Mouse (Mus musculus): Measurements from ENCODE around the gene Phf19. TPM values are rescaled to one million over a fixed set of nuclear protein-coding genes. Genes with fewer than 3 reads are reported as not detected.

Phf19 gene
- polyA plus RNA-seq, 1 experiment from 2014 or later = 35.1 TPM

- Histone ChIP-seq H3K27ac (ENCODE audit: low read depth, low read length) (no peak overlapping the region), H3K9me3 (ENCODE audit: control insufficient read depth, low read length) (no peaks in the 10 kb centered on the region), H3K4me3 (ENCODE audit: low read length) (no peak overlapping the region), H3K4me1 (ENCODE audit: control insufficient read depth, insufficient read depth, low read length) (0 out of 2 replicates have a peak, but pooled peaks cover 3% of the 10 kb centered on the region), H3K27me3 (ENCODE audit: control insufficient read depth, insufficient read depth, low read length) (no peaks in the 10 kb centered on the region), H3K36me3 (ENCODE audit: control insufficient read depth, insufficient read depth, low read length) (peaks cover 42% of the 10 kb centered on the region), H3K9ac (ENCODE audit: low read depth, low read length) (no peak overlapping the region), H3K4me2 (replicated peaks; ENCODE audit: low read depth, low read length) (no peak overlapping the region)
- 75% methylated on average over 17 of the region's 17 CpGs for WGBS
- no peak for ATAC-seq (ENCODE audit: low FRiP score, low TSS enrichment)
Measured at GRCm38 (mm10) chr2:34896821-34897460, 16.9 kb downstream of the Phf19 start.

GRCm38 (mm10) chr2:34895503-34896113 lies 18.2 kb downstream of the Phf19 start:
- Histone ChIP-seq H3K27ac (ENCODE audit: low read depth, low read length) (no peak overlapping the region), H3K27me3 (ENCODE audit: control insufficient read depth, insufficient read depth, low read length) (no peaks in the 10 kb centered on the region), H3K4me2 (replicated peaks; ENCODE audit: low read depth, low read length) (no peak overlapping the region), H3K9ac (ENCODE audit: low read depth, low read length) (no peak overlapping the region), H3K4me3 (ENCODE audit: low read length) (no peak overlapping the region), H3K9me3 (ENCODE audit: control insufficient read depth, low read length) (no peaks in the 10 kb centered on the region), H3K36me3 (ENCODE audit: control insufficient read depth, insufficient read depth, low read length) (peaks cover 39% of the 10 kb centered on the region), H3K4me1 (ENCODE audit: control insufficient read depth, insufficient read depth, low read length) (0 out of 2 replicates have a peak, but pooled peaks cover 3% of the 10 kb centered on the region)
- WGBS = 77% methylated on average over 19 of the region's 19 CpGs
- ATAC-seq (ENCODE audit: low FRiP score, low TSS enrichment) = no peak

- no peaks in the 10 kb centered on the region for H3K27me3 ChIP-seq (ENCODE audit: control insufficient read depth, insufficient read depth, low read length)
- no peak overlapping the region for H3K27ac ChIP-seq (ENCODE audit: low read depth, low read length)
- H3K4me1 ChIP-seq (ENCODE audit: control insufficient read depth, insufficient read depth, low read length) = 0 out of 2 replicates have a peak, but pooled peaks cover 3% of the 10 kb centered on the region
- H3K36me3 ChIP-seq (ENCODE audit: control insufficient read depth, insufficient read depth, low read length) = peaks cover 27% of the 10 kb centered on the region
- H3K9me3 ChIP-seq (ENCODE audit: control insufficient read depth, low read length) = no peaks in the 10 kb centered on the region
- H3K4me2 ChIP-seq (replicated peaks; ENCODE audit: low read depth, low read length) = no peak overlapping the region
- no peak overlapping the region for H3K9ac ChIP-seq (ENCODE audit: low read depth, low read length)
- no peak for ATAC-seq (ENCODE audit: low FRiP score, low TSS enrichment)
- no peak overlapping the region for H3K4me3 ChIP-seq (ENCODE audit: low read length)
- WGBS = 71% methylated on average over 5 of the region's 5 CpGs
Measured at GRCm38 (mm10) chr2:34893950-34894349, 19.9 kb downstream of the Phf19 start.

- ATAC-seq (ENCODE audit: low FRiP score, low TSS enrichment) = no peak
- WGBS = 64% methylated on average over 2 of the region's 2 CpGs
- H3K27ac ChIP-seq (ENCODE audit: low read depth, low read length) = no peak overlapping the region
- H3K36me3 ChIP-seq (ENCODE audit: control insufficient read depth, insufficient read depth, low read length) = no peaks in the 10 kb centered on the region
- no peak overlapping the region for H3K4me3 ChIP-seq (ENCODE audit: low read length)
- no peak overlapping the region for H3K4me2 ChIP-seq (replicated peaks; ENCODE audit: low read depth, low read length)
- no peak overlapping the region for H3K9ac ChIP-seq (ENCODE audit: low read depth, low read length)
- no peaks in the 10 kb centered on the region for H3K27me3 ChIP-seq (ENCODE audit: control insufficient read depth, insufficient read depth, low read length)
- no peaks in the 10 kb centered on the region for H3K9me3 ChIP-seq (ENCODE audit: control insufficient read depth, low read length)
- no peaks in the 10 kb centered on the region for H3K4me1 ChIP-seq (ENCODE audit: control insufficient read depth, insufficient read depth, low read length)
Measured at GRCm38 (mm10) chr2:34884186-34884585, 29.6 kb downstream of the Phf19 start.

- H3K27ac ChIP-seq (ENCODE audit: low read depth, low read length) = peak overlapping the region; percentile 67; the same call in 1 of the 2 replicates
- no peaks in the 10 kb centered on the region for H3K4me1 ChIP-seq (ENCODE audit: control insufficient read depth, insufficient read depth, low read length)
- no peak overlapping the region for H3K9ac ChIP-seq (ENCODE audit: low read depth, low read length)
- WGBS = 9% methylated on average over 5 of the region's 5 CpGs
- peak; percentile 85 for ATAC-seq (ENCODE audit: low FRiP score, low TSS enrichment)
- no peak overlapping the region for H3K4me2 ChIP-seq (replicated peaks; ENCODE audit: low read depth, low read length)
- H3K4me3 ChIP-seq (ENCODE audit: low read length) = no peak overlapping the region
- H3K27me3 ChIP-seq (ENCODE audit: control insufficient read depth, insufficient read depth, low read length) = no peaks in the 10 kb centered on the region
- H3K9me3 ChIP-seq (ENCODE audit: control insufficient read depth, low read length) = no peaks in the 10 kb centered on the region
- no peaks in the 10 kb centered on the region for H3K36me3 ChIP-seq (ENCODE audit: control insufficient read depth, insufficient read depth, low read length)
Measured at GRCm38 (mm10) chr2:34883190-34883589, 30.6 kb downstream of the Phf19 start.

- no peak for ATAC-seq (ENCODE audit: low FRiP score, low TSS enrichment)
- no peak overlapping the region for H3K9ac ChIP-seq (ENCODE audit: low read depth, low read length)
- H3K4me2 ChIP-seq (replicated peaks; ENCODE audit: low read depth, low read length) = no peak overlapping the region
- H3K4me3 ChIP-seq (ENCODE audit: low read length) = no peak overlapping the region
- WGBS = 45% methylated on average over 2 of the region's 2 CpGs
- no peak overlapping the region for H3K27ac ChIP-seq (ENCODE audit: low read depth, low read length)
- no peaks in the 10 kb centered on the region for H3K9me3 ChIP-seq (ENCODE audit: control insufficient read depth, low read length)
- H3K36me3 ChIP-seq (ENCODE audit: control insufficient read depth, insufficient read depth, low read length) = no peaks in the 10 kb centered on the region
- no peaks in the 10 kb centered on the region for H3K27me3 ChIP-seq (ENCODE audit: control insufficient read depth, insufficient read depth, low read length)
- H3K4me1 ChIP-seq (ENCODE audit: control insufficient read depth, insufficient read depth, low read length) = no peaks in the 10 kb centered on the region
Measured at GRCm38 (mm10) chr2:34882757-34883156, 31.1 kb downstream of the Phf19 start.

GRCm38 (mm10) chr2:34880054-34880453 lies 33.8 kb downstream of the Phf19 start:
- H3K4me3 ChIP-seq (ENCODE audit: low read length) = no peak overlapping the region
- H3K9ac ChIP-seq (ENCODE audit: low read depth, low read length) = no peak overlapping the region
- no peaks in the 10 kb centered on the region for H3K9me3 ChIP-seq (ENCODE audit: control insufficient read depth, low read length)
- no peak for ATAC-seq (ENCODE audit: low FRiP score, low TSS enrichment)
- H3K4me1 ChIP-seq (ENCODE audit: control insufficient read depth, insufficient read depth, low read length) = no peaks in the 10 kb centered on the region
- no peaks in the 10 kb centered on the region for H3K36me3 ChIP-seq (ENCODE audit: control insufficient read depth, insufficient read depth, low read length)
- H3K27me3 ChIP-seq (ENCODE audit: control insufficient read depth, insufficient read depth, low read length) = no peaks in the 10 kb centered on the region
- no peak overlapping the region for H3K4me2 ChIP-seq (replicated peaks; ENCODE audit: low read depth, low read length)
- 87% methylated on average over 10 of the region's 10 CpGs for WGBS
- no peak overlapping the region for H3K27ac ChIP-seq (ENCODE audit: low read depth, low read length)

- peaks cover 5% of the 10 kb centered on the region; the same call in 1 of the 2 replicates for H3K4me1 ChIP-seq (ENCODE audit: control insufficient read depth, insufficient read depth, low read length)
- peak within 1 kb of the TSS; percentile 52 for H3K9ac ChIP-seq (ENCODE audit: low read depth, low read length)
- H3K27ac ChIP-seq (ENCODE audit: low read depth, low read length) = peak within 1 kb of the TSS; percentile 24; the same call in 1 of the 2 replicates
- H3K9me3 ChIP-seq (ENCODE audit: control insufficient read depth, low read length) = no peaks in the 10 kb centered on the region
- H3K4me3 ChIP-seq (ENCODE audit: low read length) = peak within 1 kb of the TSS; percentile 37
- no peaks in the 10 kb centered on the region for H3K36me3 ChIP-seq (ENCODE audit: control insufficient read depth, insufficient read depth, low read length)
- ATAC-seq (ENCODE audit: low FRiP score, low TSS enrichment) = no peak
- H3K4me2 ChIP-seq (replicated peaks; ENCODE audit: low read depth, low read length) = peak within 1 kb of the TSS; percentile 51
- WGBS = 10% methylated on average over 8 of the region's 8 CpGs
- no peaks in the 10 kb centered on the region; the same call in 1 of the 2 replicates for H3K27me3 ChIP-seq (ENCODE audit: control insufficient read depth, insufficient read depth, low read length)
Measured at GRCm38 (mm10) chr2:34874816-34875345, 38.9 kb downstream of the Phf19 start, which contains the start of gene Psmd5. TSS of gene Psmd5 (minus strand) at chr2:34874968.

GRCm38 (mm10) chr2:34874271-34874670 lies 39.6 kb downstream of the Phf19 start, which contains the start of gene Cutal:
TSS of gene Cutal (plus strand) at chr2:34874396.
- peak within 1 kb of the TSS; percentile 51 for H3K4me2 ChIP-seq (replicated peaks; ENCODE audit: low read depth, low read length)
- peak within 1 kb of the TSS; percentile 52 for H3K9ac ChIP-seq (ENCODE audit: low read depth, low read length)

More at GRCm38 (mm10) chr2:34874271-34874670, 39.6 kb downstream of the Phf19 start, which contains the start of gene Cutal:
- Histone ChIP-seq H3K4me3 (ENCODE audit: low read length) (peak within 1 kb of the TSS; percentile 37), H3K4me1 (ENCODE audit: control insufficient read depth, insufficient read depth, low read length) (peaks cover 11% of the 10 kb centered on the region), H3K9me3 (ENCODE audit: control insufficient read depth, low read length) (no peaks in the 10 kb centered on the region), H3K27me3 (ENCODE audit: control insufficient read depth, insufficient read depth, low read length) (no peaks in the 10 kb centered on the region; the same call in 1 of the 2 replicates), H3K36me3 (ENCODE audit: control insufficient read depth, insufficient read depth, low read length) (no peaks in the 10 kb centered on the region), H3K27ac (ENCODE audit: low read depth, low read length) (peak within 1 kb of the TSS; percentile 24; the same call in 1 of the 2 replicates)
- no peak for ATAC-seq (ENCODE audit: low FRiP score, low TSS enrichment)
- WGBS = 2% methylated on average over 14 of the region's 14 CpGs

Measured in kidney, embryonic 14.5 days (tissue).